Mouse (Mus musculus) lung, embryonic 14.5 days (tissue): Measurements from ENCODE around the gene Gatad1. TPM values are rescaled to one million over a fixed set of nuclear protein-coding genes. Genes with fewer than 3 reads are reported as not detected.
"Not testable (repeated sequence)": the region's sequence is repeated elsewhere in the genome, so short reads cannot be mapped to it uniquely, and the experiment has no call there.

ENCODE experiments used
- ATAC-seq: fragments of 200-750 bp; cut with Nextera tagmentation; 2 replicates; pipeline ENCODE4 v1.8.0; 2017; ENCODE audit warnings: mild to moderate bottlenecking, moderate TSS enrichment, moderate library complexity; ENCODE audit not compliant: insufficient read depth
- DNase-seq: peaks from one replicate; pipeline ENCODE4 v3.0.0-alpha.2; 2015
- H3K27ac ChIP-seq: fragments of 300-500 bp; sonication (generic); 2 replicates; pipeline ENCODE4 v1.5.1; 2014; ENCODE audit warnings: low read depth, mild to moderate bottlenecking, moderate library complexity
- H3K27me3 ChIP-seq: fragments of 300-500 bp; sonication (generic); 2 replicates; pipeline ENCODE4 v1.6.1; 2014; ENCODE audit warnings: low read length, control low read depth; ENCODE audit not compliant: insufficient read depth
- H3K36me3 ChIP-seq: fragments of 300-500 bp; sonication (generic); 2 replicates; pipeline ENCODE4 v1.6.1; 2014; ENCODE audit warnings: control low read depth; ENCODE audit not compliant: insufficient read depth
- H3K4me1 ChIP-seq: fragments of 300-500 bp; sonication (generic); 2 replicates; pipeline ENCODE4 v1.6.1; 2014; ENCODE audit warnings: antibody characterized with exemption, control low read depth; ENCODE audit not compliant: insufficient read depth
- H3K4me2 ChIP-seq: fragments of 300-500 bp; sonication (generic); 2 replicates; pipeline ENCODE4 v1.6.1; 2014; ENCODE audit warnings: mild to moderate bottlenecking
- H3K4me3 ChIP-seq: fragments of 300-500 bp; sonication (generic); 2 replicates; pipeline ENCODE4 v1.5.1; 2014; ENCODE audit warnings: low read depth, low read length
- H3K9ac ChIP-seq: fragments of 300-500 bp; sonication (generic); 2 replicates; pipeline ENCODE4 v1.6.1; 2014
- H3K9me3 ChIP-seq: fragments of 300-500 bp; sonication (generic); 2 replicates; pipeline ENCODE4 v1.6.1; 2016; ENCODE audit warnings: low read depth, low read length, control low read depth
- CTCF ChIP-seq: IDR thresholded peaks from 2 replicates; pipeline ENCODE4 v1.5.1; 2016; ENCODE audit warnings: antibody characterized with exemption, low read depth
- WGBS: fragments of 180-500 bp; shearing (Covaris S2); extraction: QIAGEN DNeasy Blood & Tissue Kit; methylation state at CpG from one replicate; pipeline ENCODE4 v1.1.7; 2014; 5-methylcytosine and 5-hydroxymethylcytosine counted together
- polyA plus RNA-seq: library from polyadenylated mRNA; unstranded; fragments of >200 nt; fragmentation: Nextera tagmentation; extraction: Ambion mirVana; gene quantifications from 2 replicates; pipeline ENCODE4 v1.2.1, GENCODE M21; 2014

The Gatad1 gene
- polyA plus RNA-seq, 1 experiment from 2014 or later: 82.6 TPM

DNA sequence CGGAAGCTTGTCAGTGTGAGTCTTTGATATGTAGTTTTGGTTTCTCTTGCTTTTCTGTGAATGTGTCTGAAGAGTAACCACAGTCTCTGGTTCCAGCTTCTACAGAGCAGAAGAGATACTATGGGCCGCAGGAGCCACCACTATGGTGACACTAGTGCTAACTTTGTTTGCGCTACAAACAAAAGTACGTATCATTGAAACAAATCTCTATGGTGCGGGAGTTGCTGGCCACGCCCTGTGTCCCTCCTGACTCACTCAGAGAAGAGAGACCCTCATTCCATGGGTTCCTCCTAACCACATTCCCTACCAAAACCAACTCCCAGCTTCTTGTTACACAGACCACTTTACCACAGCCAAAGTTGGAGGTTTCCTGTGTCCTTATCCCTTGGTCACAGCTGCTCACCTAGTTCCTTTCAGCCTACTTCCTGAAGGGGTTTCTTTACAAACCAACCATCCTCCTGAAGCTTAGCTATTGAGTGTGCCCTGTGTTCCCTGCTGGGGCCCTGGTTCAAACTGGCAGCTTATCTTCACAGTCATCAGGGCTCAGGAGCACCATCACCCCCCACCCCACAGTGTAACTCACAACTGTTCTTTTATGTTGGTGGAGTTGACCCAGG lies 13.1 kb upstream of the Gatad1 start:
- H3K27ac ChIP-seq: no peak overlapping the region
- ATAC-seq: no peak
- H3K36me3 ChIP-seq: no peaks in the 10 kb centered on the region
- no peak for TF ChIP-seq CTCF
- no peaks in the 10 kb centered on the region for H3K9me3 ChIP-seq
- H3K27me3 ChIP-seq: no peaks in the 10 kb centered on the region
- no peaks in the 10 kb centered on the region for H3K4me1 ChIP-seq
- no peak overlapping the region for H3K4me3 ChIP-seq
- DNase-seq: no peak
- no peak overlapping the region for H3K4me2 ChIP-seq
- no peak overlapping the region for H3K9ac ChIP-seq
- 79% methylated on average over 6 of the region's 6 CpGs for WGBS

DNA sequence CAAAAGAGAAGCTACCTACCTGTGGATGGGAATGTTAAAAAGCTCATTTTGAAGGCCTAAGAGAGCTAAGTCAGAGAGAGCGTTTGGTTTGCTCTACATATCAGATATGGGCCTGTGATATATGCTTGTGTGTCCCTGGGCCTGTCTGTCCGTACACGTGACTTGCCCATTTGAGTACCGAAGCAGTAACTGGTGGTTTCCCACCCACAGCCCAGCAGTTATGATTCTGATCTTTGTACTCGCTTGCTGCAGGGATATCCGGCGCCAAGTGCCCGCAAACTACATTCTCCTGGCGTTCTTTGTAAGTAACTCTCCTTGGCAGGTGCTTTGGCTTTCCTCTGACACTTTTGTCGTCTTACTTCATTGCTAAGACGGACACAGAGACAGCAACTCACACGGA lies 9.6 kb upstream of the Gatad1 start:
- no peak for TF ChIP-seq CTCF
- ATAC-seq: no peak
- no peak for DNase-seq
- no peak overlapping the region for H3K27ac ChIP-seq
- H3K27me3 ChIP-seq: no peaks in the 10 kb centered on the region
- WGBS: 84% methylated on average over 12 of the region's 12 CpGs
- no peak overlapping the region for H3K4me3 ChIP-seq
- H3K9me3 ChIP-seq: no peaks in the 10 kb centered on the region
- H3K9ac ChIP-seq: no peak overlapping the region
- H3K36me3 ChIP-seq: no peaks in the 10 kb centered on the region
- no peak overlapping the region for H3K4me2 ChIP-seq
- no peaks in the 10 kb centered on the region for H3K4me1 ChIP-seq

DNA sequence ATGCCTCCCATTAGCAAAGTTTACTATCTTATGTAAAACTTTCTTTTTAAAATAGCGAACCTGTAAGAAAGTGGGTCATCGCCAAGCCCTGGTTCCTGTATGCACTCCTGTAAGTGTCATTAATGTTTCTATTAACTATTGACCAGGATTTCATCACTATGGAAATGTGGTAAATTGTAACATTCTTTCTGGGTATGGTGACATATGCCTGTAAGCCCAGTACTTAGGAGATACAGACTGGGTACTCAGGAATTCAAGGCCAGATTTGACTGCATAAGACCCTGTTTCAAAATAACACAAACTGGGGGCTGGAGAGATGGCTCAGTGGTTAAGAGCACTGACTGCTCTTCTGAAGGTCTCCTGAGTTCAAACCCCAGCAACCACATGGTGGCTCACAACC lies 8.2 kb upstream of the Gatad1 start:
- Histone ChIP-seq H3K4me3 (no peak overlapping the region), H3K36me3 (no peaks in the 10 kb centered on the region), H3K4me2 (no peak overlapping the region), H3K27me3 (no peaks in the 10 kb centered on the region), H3K9ac (no peak overlapping the region), H3K4me1 (no peaks in the 10 kb centered on the region), H3K9me3 (no peaks in the 10 kb centered on the region), H3K27ac (no peak overlapping the region)
- WGBS: 92% methylated on average over 2 of the region's 2 CpGs
- DNase-seq: no peak
- TF ChIP-seq CTCF: no peak
- no peak for ATAC-seq

DNA sequence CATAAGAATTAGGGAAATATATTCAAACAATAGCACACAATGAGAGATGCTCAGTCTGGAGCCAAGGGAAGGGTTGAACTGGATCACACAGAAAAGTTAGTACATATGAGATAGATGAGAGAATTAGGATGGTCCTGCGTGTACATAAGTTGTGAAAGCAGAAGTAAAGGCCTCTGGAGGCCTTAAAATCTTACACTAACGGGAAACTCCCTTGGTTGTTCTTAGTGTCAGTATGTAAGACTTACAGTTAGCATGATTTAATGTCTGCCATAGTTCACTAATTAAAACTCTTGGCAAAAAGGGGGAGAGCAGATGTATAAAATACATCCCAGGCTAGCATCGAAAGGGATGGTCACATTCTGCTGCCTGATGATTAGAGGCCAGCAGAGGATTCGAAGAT lies 3.2 kb downstream of the Gatad1 start:
- Histone ChIP-seq H3K9ac (no peak overlapping the region), H3K4me1 (no peaks in the 10 kb centered on the region), H3K4me2 (no peak overlapping the region), H3K9me3 (no peaks in the 10 kb centered on the region), H3K27ac (no peak overlapping the region), H3K4me3 (no peak overlapping the region), H3K27me3 (no peaks in the 10 kb centered on the region), H3K36me3 (no peaks in the 10 kb centered on the region)
- ATAC-seq: no peak
- WGBS: 88% methylated on average over 4 of the region's 4 CpGs
- DNase-seq: no peak
- TF ChIP-seq CTCF: no peak

DNA sequence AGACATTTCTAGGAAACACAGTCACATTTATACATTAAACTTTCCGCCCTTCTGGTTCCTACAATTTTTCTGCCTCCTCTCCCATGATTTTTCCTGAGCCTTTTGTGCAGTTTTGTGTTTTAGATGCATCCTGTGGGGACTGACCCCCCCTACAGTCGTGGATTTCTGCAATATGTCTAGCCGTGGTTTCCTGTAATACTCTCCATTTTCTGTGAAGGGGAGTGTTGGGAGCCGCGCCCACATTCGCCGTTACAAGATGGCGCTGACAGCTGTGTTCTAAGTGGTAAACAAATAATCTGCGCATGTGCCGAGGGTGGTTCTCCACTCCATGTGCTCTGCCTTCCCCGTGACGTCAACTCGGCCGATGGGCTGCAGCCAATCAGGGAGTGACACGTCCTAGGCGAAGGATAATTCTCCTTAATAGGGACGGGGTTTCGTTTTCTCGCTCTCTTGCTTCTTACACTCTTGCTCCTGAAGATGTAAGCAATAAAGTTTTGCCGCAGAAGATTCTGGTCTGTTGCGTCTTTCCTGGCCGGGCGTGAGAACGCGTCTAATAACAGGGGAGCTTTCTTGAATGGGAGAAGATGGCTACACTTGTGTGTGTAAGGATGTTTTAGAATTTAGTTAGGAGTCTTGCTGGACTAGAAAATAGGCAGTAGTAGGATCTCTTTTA lies 3.9 kb downstream of the Gatad1 start:
- not testable (repeated sequence) for H3K4me2 ChIP-seq, H3K36me3 ChIP-seq, DNase-seq, H3K27ac ChIP-seq, H3K9ac ChIP-seq, H3K4me3 ChIP-seq, ATAC-seq, H3K4me1 ChIP-seq, H3K27me3 ChIP-seq, H3K9me3 ChIP-seq
- 87% methylated on average over 15 of the region's 25 CpGs for WGBS

DNA sequence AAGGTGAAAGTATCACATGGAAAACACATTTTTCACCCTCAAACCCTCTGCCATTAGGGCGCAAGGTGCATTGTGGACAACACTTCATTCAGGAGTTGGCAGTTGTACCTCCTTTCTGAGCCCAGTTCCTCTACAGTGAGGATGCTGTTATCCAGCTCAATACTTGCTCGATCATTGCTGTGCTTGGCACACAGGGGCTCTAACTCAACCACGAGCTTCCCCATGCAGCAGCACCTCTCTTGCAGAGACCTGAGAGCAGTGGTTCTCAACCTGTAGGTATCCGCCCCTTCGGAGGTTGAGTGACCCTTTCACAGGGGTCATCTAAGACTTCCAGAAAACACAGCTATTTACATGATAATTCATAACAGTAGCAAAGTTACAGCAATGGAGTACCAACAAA lies 5.4 kb downstream of the Gatad1 start:
- no peak for DNase-seq
- no peak for TF ChIP-seq CTCF
- Histone ChIP-seq H3K4me1 (no peaks in the 10 kb centered on the region), H3K36me3 (no peaks in the 10 kb centered on the region), H3K27me3 (no peaks in the 10 kb centered on the region), H3K9me3 (no peaks in the 10 kb centered on the region), H3K27ac (no peak overlapping the region), H3K9ac (no peak overlapping the region), H3K4me3 (no peak overlapping the region), H3K4me2 (no peak overlapping the region)
- ATAC-seq: no peak
- WGBS: 75% methylated on average over 5 of the region's 5 CpGs

DNA sequence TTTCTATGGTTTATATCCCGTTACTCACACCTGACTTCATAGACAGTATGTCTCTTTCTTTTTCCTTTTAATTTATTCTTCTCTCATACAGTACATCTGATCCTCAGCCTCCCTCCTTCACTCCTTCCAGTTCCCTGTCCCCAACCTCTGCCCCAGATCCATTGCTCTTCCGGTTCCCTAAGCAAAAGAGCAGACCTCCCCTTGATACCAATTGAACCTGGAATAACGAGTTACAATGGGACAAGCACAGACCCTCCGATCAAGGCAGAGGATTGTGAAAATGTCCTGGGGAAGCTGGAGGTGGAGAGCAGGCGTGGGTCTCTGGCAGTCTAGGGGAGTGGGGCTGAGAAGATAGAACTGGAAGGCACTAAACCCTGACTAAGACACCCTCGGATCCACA lies 6.1 kb downstream of the Gatad1 start, which contains the start of gene Tmbim7:
TSS of gene Tmbim7 (plus strand) at position 301 of the 400 bp plus-strand sequence.
- DNase-seq (no peak), ATAC-seq (no peak)
- Histone ChIP-seq H3K27ac (no peak within 1 kb of the TSS), H3K4me2 (no peak within 1 kb of the TSS), H3K9me3 (no peaks in the 10 kb centered on the region), H3K9ac (no peak within 1 kb of the TSS), H3K36me3 (no peaks in the 10 kb centered on the region), H3K27me3 (no peaks in the 10 kb centered on the region), H3K4me1 (no peaks in the 10 kb centered on the region), H3K4me3 (no peak within 1 kb of the TSS)
- WGBS: 73% methylated on average over 6 of the region's 6 CpGs
- TF ChIP-seq CTCF: no peak
